Mouse (Mus musculus) bone marrow, adult 2 months (tissue): ENCODE data around the gene Gm4981.

Source experiments
- CTCF ChIP-seq: fragments of 200-500 bp; IDR thresholded peaks from 2 replicates; pipeline ENCODE4 v1.5.1; 2011; ENCODE audit warnings: low read length, control low read depth; ENCODE audit not compliant: control insufficient read depth, insufficient read depth
- POLR2A ChIP-seq: fragments of 200-500 bp; IDR thresholded peaks from 2 replicates; pipeline ENCODE4 v1.6.1; 2011; ENCODE audit warnings: low read depth, mild to moderate bottlenecking, control low read depth, low read length, borderline replicate concordance; ENCODE audit not compliant: control insufficient read depth

GRCm38 (mm10) chr10:58211213-58211612 lies 25.3 kb downstream of the Gm4981 start:
- TF ChIP-seq POLR2A = no peak
- no peak for TF ChIP-seq CTCF
